Mouse (Mus musculus) heart, embryonic 16.5 days (tissue): Measurements from ENCODE around the gene Wdr62. TPM values are rescaled to one million over a fixed set of nuclear protein-coding genes. Genes with fewer than 3 reads are reported as not detected.

ENCODE experiments used
- ATAC-seq: fragments of 200-750 bp; cut with Nextera tagmentation; replicated peaks from 2 replicates; pipeline ENCODE4 v1.8.0; 2017; ENCODE audit warnings: moderate number of reproducible peaks; ENCODE audit not compliant: insufficient read depth, low FRiP score; ENCODE audit errors: extremely low read depth
- H3K27ac ChIP-seq: fragments of 300-500 bp; sonication (generic); 2 replicates; pipeline ENCODE4 v1.5.1; 2014; ENCODE audit warnings: mild to moderate bottlenecking, low read length, control low read depth, moderate library complexity
- H3K27me3 ChIP-seq: fragments of 300-500 bp; sonication (generic); 2 replicates; pipeline ENCODE4 v1.6.1; 2014; ENCODE audit warnings: low read length, mixed read lengths; ENCODE audit not compliant: control insufficient read depth, insufficient read depth
- H3K36me3 ChIP-seq: fragments of 300-500 bp; sonication (generic); 2 replicates; pipeline ENCODE4 v1.6.1; 2014; ENCODE audit not compliant: control insufficient read depth, insufficient read depth
- H3K4me1 ChIP-seq: fragments of 300-500 bp; sonication (generic); 2 replicates; pipeline ENCODE4 v1.6.1; 2014; ENCODE audit warnings: low read length, mixed read lengths; ENCODE audit not compliant: control insufficient read depth, insufficient read depth
- H3K4me2 ChIP-seq: fragments of 300-500 bp; sonication (generic); 2 replicates; pipeline ENCODE4 v1.6.1; 2014; ENCODE audit warnings: low read depth, mild to moderate bottlenecking, control low read depth, low read length
- H3K4me3 ChIP-seq: fragments of 300-500 bp; sonication (generic); 2 replicates; pipeline ENCODE4 v1.5.1; 2014; ENCODE audit warnings: mild to moderate bottlenecking, control low read depth, low read length
- H3K9ac ChIP-seq: fragments of 300-500 bp; sonication (generic); 2 replicates; pipeline ENCODE4 v1.6.1; 2014; ENCODE audit warnings: low read length, control low read depth
- H3K9me3 ChIP-seq: fragments of 300-500 bp; sonication (generic); replicated peaks from 2 replicates; pipeline ENCODE4 v1.6.1; 2016; ENCODE audit warnings: low read length; ENCODE audit not compliant: control insufficient read depth
- WGBS: fragments of 180-500 bp; shearing (Covaris S2); extraction: QIAGEN DNeasy Blood & Tissue Kit; methylation state at CpG from one replicate; pipeline ENCODE4 v1.1.7; 2014; 5-methylcytosine and 5-hydroxymethylcytosine counted together
- polyA plus RNA-seq: library from polyadenylated mRNA; unstranded; fragments of >200 nt; fragmentation: Nextera tagmentation; extraction: Ambion mirVana; gene quantifications from 2 replicates; pipeline ENCODE4 v1.2.1, GENCODE M21; 2015

Gene Wdr62
- polyA plus RNA-seq, 1 experiment from 2014 or later: 6.9 TPM

- Histone ChIP-seq H3K36me3 (no peaks in the 10 kb centered on the region), H3K4me2 (peak within 1 kb of the TSS; percentile 92), H3K27me3 (no peaks in the 10 kb centered on the region), H3K4me3 (peak within 1 kb of the TSS; percentile 95), H3K27ac (peak within 1 kb of the TSS; percentile 96), H3K4me1 (peaks cover 15% of the 10 kb centered on the region), H3K9ac (peak within 1 kb of the TSS; percentile 97), H3K9me3 (no peaks in the 10 kb centered on the region)
- peak; percentile 67 for ATAC-seq
- under 1% methylated on average over 63 of the region's 63 CpGs for WGBS
Observed at GRCm38 (mm10) chr7:30321539-30322284, 41.5 kb upstream of the Wdr62 start, which contains the start of gene E130208F15Rik. Gene E130208F15Rik, plus strand, starts transcription at chr7:30321740.

GRCm38 (mm10) chr7:30320946-30321345 lies 40.7 kb upstream of the Wdr62 start:
- Histone ChIP-seq H3K27me3 (no peaks in the 10 kb centered on the region), H3K36me3 (no peaks in the 10 kb centered on the region), H3K4me3 (peak overlapping the region; percentile 95; the same call in 1 of the 2 replicates), H3K4me2 (peak overlapping the region; percentile 92), H3K27ac (no peak overlapping the region), H3K9ac (no peak overlapping the region; the same call in 1 of the 2 replicates), H3K9me3 (no peaks in the 10 kb centered on the region), H3K4me1 (peaks cover 15% of the 10 kb centered on the region)
- ATAC-seq: no peak
- WGBS: 79% methylated on average over 2 of the region's 2 CpGs

DNA sequence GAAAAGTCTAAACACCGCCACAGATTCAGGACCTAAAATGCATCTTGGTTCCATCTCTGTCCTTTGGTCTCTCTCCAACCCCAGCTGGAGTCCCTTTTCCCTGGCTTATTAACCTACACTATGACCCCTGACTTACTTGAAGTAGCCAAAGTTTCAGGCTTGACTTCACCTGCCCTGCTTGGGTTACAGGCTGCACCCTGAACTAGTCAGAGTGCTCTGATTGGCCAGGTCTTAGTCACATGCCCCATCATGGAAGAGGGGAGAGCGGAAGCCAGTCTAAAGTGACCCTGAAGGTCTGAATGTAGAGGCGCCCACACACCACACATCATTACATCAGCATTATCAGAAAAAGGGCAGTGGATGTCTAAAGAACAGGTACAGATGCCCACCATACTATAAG lies 37.9 kb upstream of the Wdr62 start:
- 85% methylated on average over 3 of the region's 3 CpGs for WGBS
- Histone ChIP-seq H3K27me3 (no peaks in the 10 kb centered on the region), H3K4me2 (no peak overlapping the region), H3K4me3 (no peak overlapping the region), H3K9me3 (no peaks in the 10 kb centered on the region), H3K27ac (no peak overlapping the region), H3K4me1 (peaks cover 20% of the 10 kb centered on the region), H3K9ac (no peak overlapping the region), H3K36me3 (no peaks in the 10 kb centered on the region)
- ATAC-seq: no peak

DNA sequence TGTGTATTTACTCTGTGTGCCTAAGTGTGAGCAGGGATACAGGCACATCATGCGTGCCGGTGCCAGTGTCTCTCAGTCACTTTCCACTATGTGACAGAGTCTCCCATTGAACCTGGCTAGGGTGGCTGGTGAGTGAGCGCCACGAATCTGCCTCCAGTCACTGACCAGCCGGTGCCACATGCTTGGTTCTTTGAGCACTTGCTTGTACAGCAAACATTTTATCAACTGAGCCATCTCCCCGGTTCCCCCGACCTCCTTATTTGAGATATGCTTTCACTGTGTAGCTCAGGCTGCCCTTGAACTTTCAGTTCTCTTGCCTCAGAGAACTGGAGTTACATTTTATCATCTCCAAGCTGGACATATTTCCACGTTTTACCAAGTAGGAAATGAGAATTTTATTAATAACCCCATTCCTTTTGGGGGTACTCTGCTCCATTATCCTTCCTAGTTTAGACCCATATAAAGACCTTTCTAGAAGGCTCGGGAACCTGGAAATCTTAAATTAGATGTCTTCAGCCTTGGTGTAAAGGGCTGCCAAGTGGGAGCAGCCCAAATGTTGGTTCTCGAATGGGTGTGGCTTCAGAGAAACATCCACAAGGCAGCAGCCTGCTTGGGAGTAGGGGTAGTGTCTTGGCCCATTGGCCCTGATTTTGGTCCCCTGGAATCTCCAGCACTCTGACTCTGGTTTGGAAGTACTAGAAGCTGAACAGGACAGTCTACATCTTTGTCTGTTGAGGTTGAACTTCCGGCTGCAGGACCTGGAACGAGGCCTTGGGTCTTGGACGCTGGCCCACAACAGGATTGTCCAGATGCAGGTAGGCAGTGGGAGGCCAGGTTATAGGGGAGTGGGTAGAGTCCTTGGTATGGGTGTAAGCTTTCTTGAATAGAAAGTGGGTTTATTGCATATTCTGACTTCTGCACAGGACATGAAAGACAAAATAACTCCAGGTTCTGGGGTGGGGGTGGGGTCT lies 35.6 kb upstream of the Wdr62 start:
- WGBS: 66% methylated on average over 13 of the region's 13 CpGs
- no peak overlapping the region for H3K4me2 ChIP-seq
- no peaks in the 10 kb centered on the region for H3K9me3 ChIP-seq
- H3K9ac ChIP-seq: no peak overlapping the region
- H3K36me3 ChIP-seq: 0 out of 2 replicates have a peak, but pooled peaks cover 7% of the 10 kb centered on the region
- H3K4me3 ChIP-seq: no peak overlapping the region
- no peak for ATAC-seq
- H3K27me3 ChIP-seq: no peaks in the 10 kb centered on the region
- peaks cover 8% of the 10 kb centered on the region; the same call in 1 of the 2 replicates for H3K4me1 ChIP-seq
- H3K27ac ChIP-seq: no peak overlapping the region

- Histone ChIP-seq H3K36me3 (0 out of 2 replicates have a peak, but pooled peaks cover 7% of the 10 kb centered on the region), H3K27me3 (no peaks in the 10 kb centered on the region), H3K9ac (no peak within 1 kb of the TSS; the same call in 1 of the 2 replicates), H3K4me3 (peak within 1 kb of the TSS; percentile 28), H3K27ac (no peak within 1 kb of the TSS), H3K4me2 (peak within 1 kb of the TSS; percentile 20; the same call in 1 of the 2 replicates), H3K9me3 (no peaks in the 10 kb centered on the region), H3K4me1 (peaks cover 7% of the 10 kb centered on the region; the same call in 1 of the 2 replicates)
- no peak for ATAC-seq
- 2% methylated on average over 9 of the region's 9 CpGs for WGBS
Observed at GRCm38 (mm10) chr7:30314721-30315155, 34.5 kb upstream of the Wdr62 start, which contains the start of gene Syne4. Gene Syne4, plus strand, starts transcription at chr7:30314807.

- Histone ChIP-seq H3K27me3 (no peaks in the 10 kb centered on the region), H3K9me3 (no peaks in the 10 kb centered on the region), H3K4me2 (no peak overlapping the region), H3K27ac (no peak overlapping the region), H3K36me3 (0 out of 2 replicates have a peak, but pooled peaks cover 7% of the 10 kb centered on the region), H3K4me1 (peaks cover 13% of the 10 kb centered on the region), H3K9ac (no peak overlapping the region), H3K4me3 (no peak overlapping the region)
- WGBS: 53% methylated on average over 27 of the region's 27 CpGs
- ATAC-seq: no peak
Observed at GRCm38 (mm10) chr7:30313666-30314320, 33.6 kb upstream of the Wdr62 start.

DNA sequence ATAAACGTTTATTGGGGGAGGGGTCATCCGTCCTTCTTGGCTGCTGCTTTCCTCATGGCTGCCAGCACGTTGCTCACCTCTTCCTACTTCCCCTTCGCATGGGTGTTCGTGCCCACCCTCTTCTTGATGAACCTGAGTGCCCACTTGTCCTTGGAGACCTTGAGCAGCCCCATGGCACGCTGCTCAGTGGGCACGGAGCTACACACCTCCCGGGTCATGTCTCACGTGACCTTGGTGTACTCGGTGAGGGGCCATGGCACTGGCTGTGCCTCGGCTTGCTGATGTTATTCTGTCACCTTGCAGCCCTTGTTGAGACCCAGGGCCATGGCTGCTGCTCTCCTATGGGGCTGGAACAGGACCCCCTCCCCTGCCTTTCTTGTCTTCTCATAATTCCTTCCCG lies 29.9 kb upstream of the Wdr62 start:
- Histone ChIP-seq H3K27ac (no peak overlapping the region), H3K4me2 (no peak overlapping the region), H3K9ac (no peak overlapping the region), H3K4me3 (no peak overlapping the region), H3K4me1 (peaks cover 16% of the 10 kb centered on the region), H3K27me3 (no peaks in the 10 kb centered on the region), H3K36me3 (0 out of 2 replicates have a peak, but pooled peaks cover 7% of the 10 kb centered on the region), H3K9me3 (no peaks in the 10 kb centered on the region)
- ATAC-seq: no peak
- 89% methylated on average over 12 of the region's 12 CpGs for WGBS

GRCm38 (mm10) chr7:30309395-30310129 lies 29.3 kb upstream of the Wdr62 start:
- Histone ChIP-seq H3K4me2 (peak overlapping the region; percentile 85), H3K27ac (no peak overlapping the region), H3K4me1 (peaks cover 15% of the 10 kb centered on the region), H3K4me3 (peak overlapping the region; percentile 79), H3K27me3 (no peaks in the 10 kb centered on the region), H3K9me3 (no peaks in the 10 kb centered on the region), H3K36me3 (0 out of 2 replicates have a peak, but pooled peaks cover 7% of the 10 kb centered on the region), H3K9ac (peak overlapping the region; percentile 81)
- 60% methylated on average over 15 of the region's 15 CpGs for WGBS
- no peak for ATAC-seq
